Mouse (Mus musculus) gastrocnemius, postnatal 36 days (tissue): Measurements from ENCODE around the gene Abt1. TPM values are rescaled to one million over a fixed set of nuclear protein-coding genes. Genes with fewer than 3 reads are reported as not detected.
"Not testable (repeated sequence)": the region's sequence is repeated elsewhere in the genome, so short reads cannot be mapped to it uniquely, and the experiment has no call there.

Experiments
- DNase-seq, 2 experiments: peaks; one replicate each; pipeline ENCODE4 v3.0.0; 2022
- intact Hi-C: fragments of 180-260 bp; cut with DNase I; formaldehyde crosslinking; loops from one replicate; pipeline ENCODE4 v1.15.1; 2025
- total RNA-seq, 2 experiments: library from RNA; stranded (reverse); gene quantifications; 2 replicates each; pipeline ENCODE4 v1.2.3; 2021

Abt1 gene
- total RNA-seq, 2 experiments from 2014 or later = 3.2 to 3.3 TPM

- intact Hi-C loops = loop anchor here (10.0 kb wide), 2 partner anchors 258 to 1712 kb away; partner anchors contain the start of genes Hist1h2ac, Hist1h2ai, Hist1h2bc and Hist1h2bl
Measured at GRCm38 (mm10) chr13:23426335-23426734, 2.7 kb upstream of the Abt1 start.

GRCm38 (mm10) chr13:23425505-23425904, 1.8 kb upstream of the Abt1 start:
- DNase-seq = peak in 1 of 2 experiments; percentile 25
- intact Hi-C loops = loop anchor here (2.0 to 10.0 kb wide), 3 partner anchors 171 to 1711 kb away; partner anchors contain the start of genes Hist1h2ac, Hist1h2ai, Hist1h2bc and Hist1h2bl

More at GRCm38 (mm10) chr13:23426335-23426734, 2.7 kb upstream of the Abt1 start:
- DNase-seq = no peak

- intact Hi-C loops = loop anchor here (2.0 to 10.0 kb wide), 3 partner anchors 172 to 1710 kb away; partner anchors contain the start of genes Hist1h2ac, Hist1h2ai, Hist1h2bc and Hist1h2bl
- peak; percentile 87 for DNase-seq
Measured at GRCm38 (mm10) chr13:23424494-23425325, 1.0 kb upstream of the Abt1 start.

- intact Hi-C loops = loop anchor here (2.0 to 10.0 kb wide), 3 partner anchors 173 to 1709 kb away; partner anchors contain the start of genes Hist1h2ac, Hist1h2ai, Hist1h2bc and Hist1h2bl
- DNase-seq = no peak
Measured at GRCm38 (mm10) chr13:23424052-23424380, 350 bp upstream of the Abt1 start.

GRCm38 (mm10) chr13:23422351-23422750, 1.3 kb downstream of the Abt1 start:
- DNase-seq = no peak
- intact Hi-C loops = loop anchor here (10.0 kb wide), 2 partner anchors 262 to 1708 kb away; partner anchors contain the start of genes Hist1h2ac, Hist1h2ai, Hist1h2bc and Hist1h2bl

- intact Hi-C loops = no loop called here
- DNase-seq = no peak
Measured at GRCm38 (mm10) chr13:23412630-23413521, 10.8 kb downstream of the Abt1 start.

GRCm38 (mm10) chr13:23412211-23412629, 11.4 kb downstream of the Abt1 start:
- intact Hi-C loops = no loop called here

GRCm38 (mm10) chr13:23411311-23412210, 12.1 kb downstream of the Abt1 start:
- intact Hi-C loops = loop anchor here (1.0 kb wide), 1 partner anchor 10 kb away; no protein-coding TSS in a partner anchor
- no peak for DNase-seq

More at GRCm38 (mm10) chr13:23412211-23412629, 11.4 kb downstream of the Abt1 start:
- no peak for DNase-seq

GRCm38 (mm10) chr13:23410632-23411031, 13.0 kb downstream of the Abt1 start:
- DNase-seq = no peak
- intact Hi-C loops = loop anchor here (1.0 kb wide), 1 partner anchor 9 kb away; no protein-coding TSS in a partner anchor

- intact Hi-C loops = no loop called here
- DNase-seq = no peak
Measured at GRCm38 (mm10) chr13:23402626-23403025, 21.0 kb downstream of the Abt1 start.

GRCm38 (mm10) chr13:23401683-23402527, 21.8 kb downstream of the Abt1 start:
- peak; percentile 53 to 68 for DNase-seq
- intact Hi-C loops = loop anchor here (1.0 kb wide), 1 partner anchor 9 kb away; no protein-coding TSS in a partner anchor

GRCm38 (mm10) chr13:23400771-23401682, 22.6 kb downstream of the Abt1 start:
- intact Hi-C loops = loop anchor here (1.0 kb wide), 1 partner anchor 10 kb away; no protein-coding TSS in a partner anchor
- no peak for DNase-seq

GRCm38 (mm10) chr13:23396913-23397312, 26.8 kb downstream of the Abt1 start:
- intact Hi-C loops, DNase-seq: not testable (repeated sequence)

GRCm38 (mm10) chr13:23396246-23396703, 27.4 kb downstream of the Abt1 start:
- intact Hi-C loops = no loop called here
- no peak for DNase-seq

- intact Hi-C loops = no loop called here
- DNase-seq = no peak
Measured at GRCm38 (mm10) chr13:23395301-23396245, 28.1 kb downstream of the Abt1 start.

- no peak for DNase-seq
- intact Hi-C loops = no loop called here
Measured at GRCm38 (mm10) chr13:23387548-23387947, 36.1 kb downstream of the Abt1 start.
